Comparison of ENCODE assay signal across 8 mouse cellular contexts in the genomic region with DNA sequence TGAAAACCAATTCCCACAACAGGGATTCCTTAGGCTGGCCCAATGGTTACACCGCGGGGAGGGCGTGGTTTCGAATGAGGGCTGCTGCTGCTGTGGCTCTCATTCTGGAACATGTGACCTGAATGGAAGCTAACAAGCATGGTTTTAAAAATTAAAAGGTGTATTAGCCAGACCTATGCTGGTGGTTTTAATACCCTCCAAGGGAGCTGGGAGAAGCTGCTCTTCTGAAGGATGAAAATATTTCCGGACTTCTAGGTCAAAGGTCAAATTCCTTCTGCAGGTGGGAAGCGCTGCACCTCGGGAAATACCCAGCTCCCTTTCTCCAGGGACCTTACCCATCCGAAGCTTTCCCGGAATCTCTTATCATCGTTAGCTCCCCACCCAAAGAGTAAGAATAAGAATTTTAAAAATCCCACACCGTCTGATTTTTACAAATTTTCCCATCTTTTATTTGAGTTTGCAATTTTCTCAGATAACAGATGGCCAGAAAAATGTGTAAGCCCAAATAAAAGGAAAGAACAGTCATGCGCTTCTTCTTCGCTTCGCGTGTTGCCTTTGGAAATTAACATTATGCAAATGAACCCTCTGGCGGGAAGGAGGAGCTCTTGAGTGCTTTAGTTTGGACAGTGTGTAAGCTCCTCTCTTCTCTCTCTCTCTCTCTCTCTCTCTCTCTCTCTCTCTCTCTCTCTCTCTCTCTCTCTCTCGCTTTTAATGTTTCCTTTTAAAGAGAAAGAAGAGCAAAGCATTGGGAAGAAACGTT.
DNase-seq lines count a peak whose midpoint lies in the region; ATAC-seq and TF ChIP-seq lines count a peak whose summit lies in the region.

No protein-coding gene starts in this region.

- no peaks in the 10 kb centered on the region for H3K36me3 ChIP-seq in lung, embryonic 15.5 days
- no peaks in the 10 kb centered on the region for H3K36me3 ChIP-seq in embryonic facial prominence, embryonic 13.5 days
- H3K36me3 ChIP-seq in hindbrain, embryonic 15.5 days: no peaks in the 10 kb centered on the region
- no peaks in the 10 kb centered on the region for H3K36me3 ChIP-seq in myocyte (ENCODE audit: control insufficient read depth, insufficient read depth)

- H3K4me2 ChIP-seq in lung, embryonic 15.5 days: peak overlapping the region; percentile 12; the same call in 1 of the 2 replicates
- H3K4me2 ChIP-seq in embryonic facial prominence, embryonic 13.5 days: peak overlapping the region; percentile 35
- peak overlapping the region; percentile 42 for H3K4me2 ChIP-seq in hindbrain, embryonic 15.5 days
- peak overlapping the region; percentile 63 for H3K4me2 ChIP-seq in myocyte (ENCODE audit: low read depth)

- no peak for DNase-seq in lung, adult 2 months
- no peak for DNase-seq in urinary bladder, postnatal 25 days (ENCODE audit: low spot score)
- no peak for DNase-seq in adrenal gland, adult 18-20 months (ENCODE audit: low spot score in 2 of 2)
- DNase-seq in B cell, adult 2 months: no peak

- no peak overlapping the region for H3K4me3 ChIP-seq in lung, embryonic 15.5 days
- no peak overlapping the region for H3K4me3 ChIP-seq in lung, adult 2 months (replicated peaks; ENCODE audit: extremely low read depth, low read depth, low read length)
- H3K4me3 ChIP-seq in embryonic facial prominence, embryonic 13.5 days: no peak overlapping the region
- H3K4me3 ChIP-seq in hindbrain, embryonic 15.5 days: no peak overlapping the region; the same call in 1 of the 2 replicates
- H3K4me3 ChIP-seq in myocyte: no peak overlapping the region

- no peak overlapping the region for H3K9ac ChIP-seq in lung, embryonic 15.5 days
- H3K9ac ChIP-seq in embryonic facial prominence, embryonic 13.5 days: no peak overlapping the region
- H3K9ac ChIP-seq in hindbrain, embryonic 15.5 days: no peak overlapping the region

- TF ChIP-seq CTCF in lung, adult 2 months (IDR thresholded peaks at IDR 0.05; ENCODE audit: insufficient read depth, low read length): no peak

- no peaks in the 10 kb centered on the region for H3K27me3 ChIP-seq in lung, embryonic 15.5 days
- H3K27me3 ChIP-seq in embryonic facial prominence, embryonic 13.5 days: no peaks in the 10 kb centered on the region
- no peaks in the 10 kb centered on the region for H3K27me3 ChIP-seq in hindbrain, embryonic 15.5 days
- no peaks in the 10 kb centered on the region for H3K27me3 ChIP-seq in myocyte (ENCODE audit: control insufficient read depth, insufficient read depth, insufficient read length)

- peaks cover 51% of the 10 kb centered on the region for H3K4me1 ChIP-seq in lung, embryonic 15.5 days
- H3K4me1 ChIP-seq in lung, adult 2 months (ENCODE audit: control insufficient read depth, insufficient read depth, low read length): peaks cover 7% of the 10 kb centered on the region
- peaks cover 77% of the 10 kb centered on the region for H3K4me1 ChIP-seq in embryonic facial prominence, embryonic 13.5 days
- H3K4me1 ChIP-seq in hindbrain, embryonic 15.5 days (replicated peaks): peaks cover 22% of the 10 kb centered on the region

- H3K9me3 ChIP-seq in lung, embryonic 15.5 days: no peaks in the 10 kb centered on the region
- no peaks in the 10 kb centered on the region for H3K9me3 ChIP-seq in embryonic facial prominence, embryonic 13.5 days
- H3K9me3 ChIP-seq in hindbrain, embryonic 15.5 days: no peaks in the 10 kb centered on the region

- H3K27ac ChIP-seq in lung, embryonic 15.5 days: peak overlapping the region; percentile 76
- peak overlapping the region; percentile 95 for H3K27ac ChIP-seq in embryonic facial prominence, embryonic 13.5 days
- H3K27ac ChIP-seq in hindbrain, embryonic 15.5 days (replicated peaks): no peak overlapping the region

- ATAC-seq in lung, embryonic 15.5 days (ENCODE audit: borderline replicate concordance, extremely low read depth, low FRiP score, low TSS enrichment): no peak
- ATAC-seq in embryonic facial prominence, embryonic 13.5 days (ENCODE audit: insufficient number of reproducible peaks, insufficient read depth, low FRiP score, low TSS enrichment, low read depth): no peak
- 0 out of 2 replicates have a peak, but pooled peaks have one; percentile 39 for ATAC-seq in hindbrain, embryonic 15.5 days (ENCODE audit: low FRiP score, low read depth)

- no peak overlapping the region for H3ac ChIP-seq in myocyte (ENCODE audit: control insufficient read depth, insufficient read length)

- WGBS in lung, embryonic 15.5 days: 29% methylated on average over 18 of the region's 18 CpGs
- 47% methylated on average over 18 of the region's 18 CpGs for WGBS in lung, adult 2 months
- WGBS in embryonic facial prominence, embryonic 13.5 days: 16% methylated on average over 18 of the region's 18 CpGs
- 19% methylated on average over 17 of the region's 18 CpGs for WGBS in hindbrain, embryonic 15.5 days

- H3K79me2 ChIP-seq in myocyte (ENCODE audit: control insufficient read depth, insufficient read depth): peaks cover 12% of the 10 kb centered on the region

- no peak for TF ChIP-seq POLR2A in lung, adult 2 months (IDR thresholded peaks at IDR 0.05; ENCODE audit: borderline replicate concordance, extremely low read depth, low read depth, low read length)
- TF ChIP-seq POLR2A in myocyte (IDR thresholded peaks at IDR 0.05; ENCODE audit: insufficient read length, low read depth): no peak

TF ChIP-seq in myocyte, 11 proteins besides CTCF, POLR2A, EP300 and RAD21:
- TF ChIP-seq USF1 (IDR thresholded peaks at IDR 0.05; ENCODE audit: low read depth) (peak; percentile 53), SRF (IDR thresholded peaks at IDR 0.05; ENCODE audit: control insufficient read depth, insufficient read length, low read depth) (no peak)

Comparison
In these comparisons a context has a peak if more than half of its experiments do, and no peak if none do; other contexts are left out.
1. H3K4me2 ChIP-seq: peak in every context shown above with its lines; median percentile 63 in myocyte; 42 in hindbrain, embryonic 15.5 days; 35 in embryonic facial prominence, embryonic 13.5 days; 12 in lung, embryonic 15.5 days.